Mouse (Mus musculus) intestine, postnatal 0 days (tissue): Measurements from ENCODE around the gene Pde4b. TPM values are rescaled to one million over a fixed set of nuclear protein-coding genes. Genes with fewer than 3 reads are reported as not detected.

Source experiments
- ATAC-seq: fragments of 200-750 bp; cut with Nextera tagmentation; 2 replicates; pipeline ENCODE4 v1.8.0; 2017; ENCODE audit warnings: mild to moderate bottlenecking, moderate TSS enrichment, moderate library complexity
- H3K27ac ChIP-seq: fragments of 300-500 bp; sonication (generic); 2 replicates; pipeline ENCODE4 v1.5.1; 2014; ENCODE audit warnings: mild to moderate bottlenecking, low read depth, low read length, moderate library complexity
- H3K27me3 ChIP-seq: fragments of 300-500 bp; sonication (generic); replicated peaks from 2 replicates; pipeline ENCODE4 v1.6.1; 2014; ENCODE audit warnings: low read length, mixed read lengths; ENCODE audit not compliant: control insufficient read depth, insufficient read depth
- H3K36me3 ChIP-seq: fragments of 300-500 bp; sonication (generic); 2 replicates; pipeline ENCODE4 v1.6.1; 2014; ENCODE audit warnings: mild to moderate bottlenecking, moderate library complexity; ENCODE audit not compliant: control insufficient read depth, insufficient read depth
- H3K4me1 ChIP-seq: fragments of 300-500 bp; sonication (generic); replicated peaks from 2 replicates; pipeline ENCODE4 v1.6.1; 2014; ENCODE audit warnings: antibody characterized with exemption, low read length, mixed read lengths; ENCODE audit not compliant: control insufficient read depth, insufficient read depth
- H3K4me2 ChIP-seq: fragments of 300-500 bp; sonication (generic); replicated peaks from 2 replicates; pipeline ENCODE4 v1.6.1; 2014; ENCODE audit warnings: low read depth, mild to moderate bottlenecking, moderate library complexity
- H3K4me3 ChIP-seq: fragments of 300-500 bp; sonication (generic); 2 replicates; pipeline ENCODE4 v1.5.1; 2014; ENCODE audit warnings: low read depth, low read length
- H3K9ac ChIP-seq: fragments of 300-500 bp; sonication (generic); 2 replicates; pipeline ENCODE4 v1.6.1; 2014; ENCODE audit warnings: mild to moderate bottlenecking, low read depth, low read length
- H3K9me3 ChIP-seq: fragments of 300-500 bp; sonication (generic); 2 replicates; pipeline ENCODE4 v1.6.1; 2016; ENCODE audit warnings: mixed run types; ENCODE audit not compliant: control insufficient read depth
- CTCF ChIP-seq: sonication (generic); IDR thresholded peaks from 2 replicates; pipeline ENCODE4 v1.5.1; 2016; ENCODE audit warnings: low read depth, mild to moderate bottlenecking, control low read depth, antibody characterized with exemption, moderate library complexity
- WGBS: fragments of 180-500 bp; shearing (Covaris S2); extraction: QIAGEN DNeasy Blood & Tissue Kit; methylation state at CpG from one replicate; pipeline ENCODE4 v1.1.7; 2014; 5-methylcytosine and 5-hydroxymethylcytosine counted together
- polyA plus RNA-seq: library from polyadenylated mRNA; unstranded; fragments of >200 nt; fragmentation: Nextera tagmentation; extraction: Ambion mirVana; gene quantifications from 2 replicates; pipeline ENCODE4 v1.2.1, GENCODE M21; 2015

Pde4b gene
- polyA plus RNA-seq, 1 experiment from 2014 or later, result 6.9 TPM

- Histone ChIP-seq H3K36me3 (no peaks in the 10 kb centered on the region), H3K27me3 (no peaks in the 10 kb centered on the region), H3K27ac (no peak overlapping the region), H3K4me3 (no peak overlapping the region), H3K9me3 (no peaks in the 10 kb centered on the region), H3K4me1 (no peaks in the 10 kb centered on the region), H3K9ac (no peak overlapping the region), H3K4me2 (no peak overlapping the region)
- no peak for ATAC-seq
- WGBS, result 73% methylated on average over 3 of the region's 3 CpGs
- no peak for TF ChIP-seq CTCF
Observed at GRCm38 (mm10) chr4:102535886-102536285, 448.5 kb downstream of the Pde4b start.

- 88% methylated on average over 1 of the region's 1 CpGs for WGBS
- no peak for TF ChIP-seq CTCF
- H3K4me2 ChIP-seq, result no peak overlapping the region
Observed at GRCm38 (mm10) chr4:102538266-102538665, 450.9 kb downstream of the Pde4b start.

GRCm38 (mm10) chr4:102538793-102539192 lies 451.4 kb downstream of the Pde4b start:
- no peaks in the 10 kb centered on the region for H3K27me3 ChIP-seq
- H3K4me2 ChIP-seq, result no peak overlapping the region
- no peaks in the 10 kb centered on the region for H3K4me1 ChIP-seq
- H3K27ac ChIP-seq, result no peak overlapping the region
- no peak for TF ChIP-seq CTCF
- no peaks in the 10 kb centered on the region for H3K9me3 ChIP-seq
- H3K9ac ChIP-seq, result no peak overlapping the region
- WGBS, result 90% methylated on average over 2 of the region's 2 CpGs
- no peaks in the 10 kb centered on the region for H3K36me3 ChIP-seq
- no peak overlapping the region for H3K4me3 ChIP-seq
- no peak for ATAC-seq

More at GRCm38 (mm10) chr4:102538266-102538665, 450.9 kb downstream of the Pde4b start:
- no peaks in the 10 kb centered on the region for H3K27me3 ChIP-seq
- H3K9ac ChIP-seq, result no peak overlapping the region
- H3K4me3 ChIP-seq, result no peak overlapping the region
- no peak for ATAC-seq
- no peaks in the 10 kb centered on the region for H3K4me1 ChIP-seq
- H3K27ac ChIP-seq, result no peak overlapping the region
- no peaks in the 10 kb centered on the region for H3K36me3 ChIP-seq
- H3K9me3 ChIP-seq, result no peaks in the 10 kb centered on the region

GRCm38 (mm10) chr4:102539598-102540180 lies 452.3 kb downstream of the Pde4b start:
- no peak overlapping the region for H3K4me3 ChIP-seq
- H3K4me2 ChIP-seq, result no peak overlapping the region
- H3K4me1 ChIP-seq, result no peaks in the 10 kb centered on the region
- H3K27ac ChIP-seq, result no peak overlapping the region
- no peak for ATAC-seq
- H3K27me3 ChIP-seq, result no peaks in the 10 kb centered on the region
- WGBS, result 76% methylated on average over 5 of the region's 5 CpGs
- no peak overlapping the region for H3K9ac ChIP-seq
- no peaks in the 10 kb centered on the region for H3K9me3 ChIP-seq
- TF ChIP-seq CTCF, result no peak
- H3K36me3 ChIP-seq, result no peaks in the 10 kb centered on the region

GRCm38 (mm10) chr4:102542976-102543375 lies 455.6 kb downstream of the Pde4b start:
- no peak for ATAC-seq
- Histone ChIP-seq H3K27me3 (no peaks in the 10 kb centered on the region), H3K36me3 (no peaks in the 10 kb centered on the region), H3K27ac (no peak overlapping the region), H3K4me1 (no peaks in the 10 kb centered on the region), H3K4me2 (no peak overlapping the region), H3K9ac (no peak overlapping the region), H3K9me3 (no peaks in the 10 kb centered on the region), H3K4me3 (no peak overlapping the region)
- TF ChIP-seq CTCF, result no peak
- WGBS, result 77% methylated on average over 3 of the region's 3 CpGs

- no peak overlapping the region for H3K9ac ChIP-seq
- H3K4me3 ChIP-seq, result no peak overlapping the region
- no peaks in the 10 kb centered on the region for H3K4me1 ChIP-seq
- no peak overlapping the region for H3K27ac ChIP-seq
- H3K27me3 ChIP-seq, result no peaks in the 10 kb centered on the region
- 83% methylated on average over 4 of the region's 4 CpGs for WGBS
- no peak overlapping the region for H3K4me2 ChIP-seq
- TF ChIP-seq CTCF, result no peak
- no peaks in the 10 kb centered on the region for H3K36me3 ChIP-seq
- H3K9me3 ChIP-seq, result no peaks in the 10 kb centered on the region
- ATAC-seq, result no peak
Observed at GRCm38 (mm10) chr4:102545226-102545625, 457.9 kb downstream of the Pde4b start.

- no peak for ATAC-seq
- no peaks in the 10 kb centered on the region for H3K9me3 ChIP-seq
- H3K4me2 ChIP-seq, result no peak overlapping the region
- H3K27me3 ChIP-seq, result no peaks in the 10 kb centered on the region
- no peak for TF ChIP-seq CTCF
- no peak overlapping the region for H3K4me3 ChIP-seq
- no peak overlapping the region for H3K27ac ChIP-seq
- H3K4me1 ChIP-seq, result no peaks in the 10 kb centered on the region
- H3K9ac ChIP-seq, result no peak overlapping the region
- 69% methylated on average over 7 of the region's 7 CpGs for WGBS
- no peaks in the 10 kb centered on the region for H3K36me3 ChIP-seq
Observed at GRCm38 (mm10) chr4:102555566-102555965, 468.2 kb downstream of the Pde4b start.
